Mouse (Mus musculus) olfactory bulb, adult 2 months (tissue): ENCODE measurements around the gene Mrps21. TPM values are rescaled to one million over a fixed set of nuclear protein-coding genes. Genes with fewer than 3 reads are reported as not detected.
A peak's percentile ranks its signal among the peaks of the same experiment; 100 is the strongest.

ENCODE experiments used
- H3K27ac ChIP-seq: fragments of 200-500 bp; 2 replicates; pipeline ENCODE4 v1.5.1; 2012; ENCODE audit warnings: low read depth, low read length; ENCODE audit not compliant: insufficient read depth
- H3K4me1 ChIP-seq: fragments of 200-500 bp; 2 replicates; pipeline ENCODE4 v1.6.1; 2012; ENCODE audit warnings: low read length; ENCODE audit not compliant: control insufficient read depth, insufficient read depth
- H3K4me3 ChIP-seq: fragments of 200-500 bp; 2 replicates; pipeline ENCODE4 v1.5.1; 2012; ENCODE audit warnings: mild to moderate bottlenecking, low read depth, low read length, moderate library complexity; ENCODE audit not compliant: insufficient read depth
- CTCF ChIP-seq: fragments of 200-500 bp; IDR thresholded peaks from 2 replicates; pipeline ENCODE4 v1.5.1; 2012; ENCODE audit warnings: low read depth, mild to moderate bottlenecking, low read length, moderate library complexity; ENCODE audit not compliant: insufficient read depth
- POLR2A ChIP-seq: fragments of 200-500 bp; IDR thresholded peaks from 2 replicates; pipeline ENCODE4 v1.6.1; 2012; ENCODE audit warnings: mild to moderate bottlenecking, low read depth, low read length, moderate library complexity; ENCODE audit not compliant: insufficient read depth
- WGBS: fragments of 180-500 bp; shearing (Covaris S2); methylation state at CpG from one replicate; pipeline ENCODE4 v1.1.7; 2018; 5-methylcytosine and 5-hydroxymethylcytosine counted together
- polyA plus RNA-seq: library from polyadenylated mRNA; stranded (reverse); fragments of >200 nt; gene quantifications from 2 replicates; pipeline ENCODE4 v1.2.4, GENCODE M21; 2012; ENCODE audit warnings: low replicate concordance; ENCODE audit not compliant: missing spikeins, insufficient read depth, insufficient read length

Mrps21 gene
- polyA plus RNA-seq, 1 experiment = not detected

GRCm38 (mm10) chr3:95893126-95893525 lies 21.8 kb upstream of the Mrps21 start:
- TF ChIP-seq POLR2A (no peak), CTCF (no peak)
- Histone ChIP-seq H3K4me1 (peaks cover 22% of the 10 kb centered on the region), H3K4me3 (no peak overlapping the region), H3K27ac (0 out of 2 replicates have a peak overlapping the region, but pooled peaks have one; percentile 56)
- WGBS = 16% methylated on average over 7 of the region's 7 CpGs

GRCm38 (mm10) chr3:95892066-95893052 lies 21.0 kb upstream of the Mrps21 start:
- 35% methylated on average over 11 of the region's 11 CpGs for WGBS
- peak overlapping the region; percentile 58 for H3K27ac ChIP-seq
- TF ChIP-seq CTCF (no peak), POLR2A (no peak)
- peaks cover 22% of the 10 kb centered on the region for H3K4me1 ChIP-seq
- no peak overlapping the region for H3K4me3 ChIP-seq

DNA sequence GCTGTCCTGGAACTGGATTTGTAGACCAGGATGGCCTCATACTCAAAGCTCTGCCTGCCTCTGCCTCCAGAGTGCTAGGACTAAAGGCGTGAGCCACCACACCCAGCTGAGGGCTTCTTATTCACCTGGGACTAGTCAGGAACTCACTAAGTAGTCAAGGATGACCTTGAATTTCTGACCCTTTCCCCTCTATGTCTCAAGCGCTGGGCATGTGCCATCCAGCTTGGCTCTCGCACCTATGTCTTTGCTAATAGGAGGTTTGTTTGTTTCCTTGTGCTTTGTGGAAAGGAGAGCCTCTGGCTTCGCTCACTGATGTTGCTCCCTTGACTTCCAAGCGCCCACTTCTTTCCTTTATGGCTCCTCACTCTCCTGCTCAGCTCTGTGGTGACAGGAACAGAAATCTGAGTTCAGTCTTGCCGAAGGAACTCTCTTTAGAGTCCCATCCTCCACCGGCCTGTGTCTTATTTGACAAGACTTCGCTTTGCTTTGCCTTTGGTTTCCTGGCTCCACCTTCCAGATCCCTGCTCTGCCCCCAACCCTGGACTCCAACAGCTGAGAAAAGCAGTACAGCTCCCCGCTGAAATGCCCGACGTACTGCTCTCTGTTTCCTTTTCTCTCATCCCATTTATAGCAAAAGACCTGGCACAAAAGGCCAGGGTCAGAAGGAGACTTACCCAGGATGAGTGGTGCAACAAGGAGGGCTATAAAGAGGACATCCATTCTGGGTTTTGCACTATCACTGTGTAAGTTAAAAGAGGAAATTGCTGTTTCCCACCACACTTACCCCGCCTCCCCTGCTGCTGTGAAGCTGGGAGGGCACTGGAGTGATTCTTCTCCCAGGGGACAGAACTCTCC lies 20.1 kb upstream of the Mrps21 start, which contains the start of gene BC028528:
TSS of gene BC028528 (minus strand) at position 795 of the 855 bp plus-strand sequence.
- Histone ChIP-seq H3K4me1 (peaks cover 22% of the 10 kb centered on the region), H3K4me3 (no peak within 1 kb of the TSS), H3K27ac (peak within 1 kb of the TSS; percentile 58)
- WGBS = 39% methylated on average over 12 of the region's 12 CpGs
- TF ChIP-seq CTCF = no peak

DNA sequence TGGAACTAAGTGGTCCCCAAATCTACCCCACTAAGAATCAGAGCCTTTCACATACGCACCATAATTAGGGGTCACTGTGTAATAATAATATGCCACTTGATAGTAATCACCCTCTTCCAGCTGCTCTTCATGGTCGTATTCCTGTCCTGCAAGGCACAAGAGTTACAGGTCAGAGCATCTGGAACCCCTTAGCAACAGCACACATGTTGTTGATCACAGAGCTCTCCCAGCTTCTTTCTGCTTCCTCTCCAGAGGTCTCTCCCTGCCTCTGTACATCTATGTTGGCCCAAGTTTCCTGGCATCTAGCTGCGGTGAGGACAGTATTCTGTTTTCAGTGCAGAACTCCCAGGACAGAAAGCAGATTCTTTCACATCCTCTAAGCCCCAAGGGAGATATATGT lies 18.3 kb upstream of the Mrps21 start:
- H3K4me1 ChIP-seq = peaks cover 14% of the 10 kb centered on the region; the same call in 1 of the 2 replicates
- H3K27ac ChIP-seq = no peak overlapping the region
- no peak for TF ChIP-seq POLR2A
- WGBS = 79% methylated on average over 3 of the region's 3 CpGs
- no peak overlapping the region for H3K4me3 ChIP-seq

GRCm38 (mm10) chr3:95887596-95887995 lies 16.3 kb upstream of the Mrps21 start:
- 84% methylated on average over 4 of the region's 4 CpGs for WGBS
- peaks cover 12% of the 10 kb centered on the region; the same call in 1 of the 2 replicates for H3K4me1 ChIP-seq
- no peak overlapping the region for H3K4me3 ChIP-seq
- TF ChIP-seq POLR2A (no peak), CTCF (no peak)
- no peak overlapping the region for H3K27ac ChIP-seq

- 92% methylated on average over 5 of the region's 5 CpGs for WGBS
- Histone ChIP-seq H3K27ac (no peak overlapping the region), H3K4me1 (peaks cover 2% of the 10 kb centered on the region), H3K4me3 (no peak overlapping the region)
- TF ChIP-seq CTCF (no peak), POLR2A (no peak)
Measured at GRCm38 (mm10) chr3:95884400-95884799, 13.1 kb upstream of the Mrps21 start.

DNA sequence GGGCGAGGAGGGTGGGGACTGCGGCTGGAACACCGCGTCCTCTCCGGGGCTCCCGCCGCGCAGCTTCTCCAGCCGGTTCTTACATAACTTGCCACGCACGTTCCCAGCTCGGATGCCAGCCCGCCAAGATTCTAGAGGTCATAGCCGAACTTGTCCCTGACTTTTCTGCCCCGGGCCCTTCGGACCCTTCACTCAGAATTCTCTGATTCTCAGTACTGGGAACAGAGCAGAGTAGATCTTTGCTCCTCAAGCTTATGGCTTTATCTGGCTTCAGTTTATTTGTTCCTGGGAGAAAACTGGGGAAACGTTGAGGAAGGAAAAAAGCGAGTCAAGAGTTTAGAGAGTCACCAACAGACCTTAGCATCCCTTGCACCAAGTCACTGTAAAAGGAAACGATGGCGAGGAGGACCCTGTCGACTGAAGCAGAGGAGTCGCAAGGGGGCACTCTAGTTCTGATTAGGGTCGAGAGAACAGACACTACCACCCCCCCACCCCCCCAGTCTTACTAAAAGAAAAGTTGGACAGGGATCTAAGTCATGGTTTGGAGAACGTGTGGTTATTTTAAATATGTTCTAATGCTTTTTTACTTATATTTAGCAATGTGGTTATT lies 11.6 kb upstream of the Mrps21 start:
- under 1% methylated on average over 24 of the region's 24 CpGs for WGBS
- Histone ChIP-seq H3K4me1 (peaks cover 2% of the 10 kb centered on the region), H3K4me3 (peak overlapping the region; percentile 61), H3K27ac (peak overlapping the region; percentile 86)
- TF ChIP-seq CTCF (0 out of 2 replicates have a peak, but pooled peaks have one; percentile 24), POLR2A (no peak)

GRCm38 (mm10) chr3:95881979-95882815 lies 10.9 kb upstream of the Mrps21 start, which contains the start of gene Ciart:
Ciart (minus strand) TSS chr3:95882251.
- TF ChIP-seq POLR2A (peak; percentile 31; the same call in 1 of the 2 replicates), CTCF (no peak)
- peak within 1 kb of the TSS; percentile 86 for H3K27ac ChIP-seq
- under 1% methylated on average over 66 of the region's 66 CpGs for WGBS
- H3K4me3 ChIP-seq = peak within 1 kb of the TSS; percentile 61
- H3K4me1 ChIP-seq = peaks cover 2% of the 10 kb centered on the region
